Mouse (Mus musculus) right cerebral cortex, postnatal 14 days (tissue): Measurements from ENCODE around the gene Zmym3.

Experiments
- DNase-seq: peaks from one replicate; pipeline ENCODE4 v3.0.0; 2022

Zmym3 gene

GRCm38 (mm10) chrX:101420700-101421095, at the start of gene Zmym3:
Gene Zmym3, minus strand, starts transcription at chrX:101420849.
- DNase-seq: no peak

- no peak for DNase-seq
Observed at GRCm38 (mm10) chrX:101451591-101451990, 30.9 kb upstream of the Zmym3 start.

- no peak for DNase-seq
Observed at GRCm38 (mm10) chrX:101451147-101451546, 30.5 kb upstream of the Zmym3 start.

GRCm38 (mm10) chrX:101448886-101449475, 28.3 kb upstream of the Zmym3 start, which contains the start of gene Itgb1bp2:
Gene Itgb1bp2, plus strand, starts transcription at chrX:101449088.
- no peak for DNase-seq

GRCm38 (mm10) chrX:101429976-101430375, 9.3 kb upstream of the Zmym3 start:
- DNase-seq: no peak

GRCm38 (mm10) chrX:101429142-101429949, 8.7 kb upstream of the Zmym3 start, which contains the start of gene Nono:
Gene Nono, plus strand, starts transcription at chrX:101429318.
- DNase-seq: peak; percentile 70

GRCm38 (mm10) chrX:101428785-101429141, 8.1 kb upstream of the Zmym3 start:
- no peak for DNase-seq

- DNase-seq: no peak
Observed at GRCm38 (mm10) chrX:101427774-101428173, 7.1 kb upstream of the Zmym3 start.

GRCm38 (mm10) chrX:101423462-101423861, 2.8 kb upstream of the Zmym3 start:
- no peak for DNase-seq

- peak; percentile 84 for DNase-seq
Observed at GRCm38 (mm10) chrX:101419725-101420699, 637 bp downstream of the Zmym3 start.

- peak; percentile 59 for DNase-seq
Observed at GRCm38 (mm10) chrX:101418946-101419724, 1.5 kb downstream of the Zmym3 start.

GRCm38 (mm10) chrX:101396459-101396858, 24.2 kb downstream of the Zmym3 start:
- no peak for DNase-seq

- no peak for DNase-seq
Observed at GRCm38 (mm10) chrX:101394341-101394740, 26.3 kb downstream of the Zmym3 start.

GRCm38 (mm10) chrX:101388866-101389537, 31.6 kb downstream of the Zmym3 start:
- DNase-seq: no peak

- no peak for DNase-seq
Observed at GRCm38 (mm10) chrX:101386222-101386621, 34.4 kb downstream of the Zmym3 start.

GRCm38 (mm10) chrX:101384439-101385137, 36.1 kb downstream of the Zmym3 start:
- peak; percentile 9 for DNase-seq

- no peak for DNase-seq
Observed at GRCm38 (mm10) chrX:101383455-101383854, 37.2 kb downstream of the Zmym3 start.

GRCm38 (mm10) chrX:101379744-101380143, 40.9 kb downstream of the Zmym3 start:
- no peak for DNase-seq

- DNase-seq: no peak
Observed at GRCm38 (mm10) chrX:101377076-101377475, 43.6 kb downstream of the Zmym3 start.

GRCm38 (mm10) chrX:101376190-101376968, 44.3 kb downstream of the Zmym3 start, which contains the start of gene Gjb1:
Gene Gjb1, plus strand, starts transcription at chrX:101376378.
- DNase-seq: no peak
